In genomic region chr11:16258300-16258699, GRCm38 (mm10) we compare ENCODE assay signal across 11 mouse cellular contexts. TPM values are rescaled to one million over a fixed set of nuclear protein-coding genes. Genes with fewer than 3 reads are reported as not detected.
DNase-seq lines count a peak whose midpoint lies in the region; ATAC-seq lines count a peak whose summit lies in the region.
"Had no signal": no experiment of that assay in that cellular context is flagged by ENCODE, and none has a peak within 500 bp of the region (broad histone marks: within the 10 kb centered on the region; RNA-seq: fewer than 3 reads in every experiment).

No protein-coding gene starts in this region.

- peak; percentile 25 for ATAC-seq in frontal cortex, adult (ENCODE audit: low TSS enrichment)

- peaks cover 30% of the 10 kb centered on the region for H3K4me1 ChIP-seq in midbrain, embryonic 10.5 days

- peak overlapping the region; percentile 73 for H3K4me3 ChIP-seq in midbrain, embryonic 10.5 days

- no peaks in the 10 kb centered on the region for H3K9me3 ChIP-seq in midbrain, embryonic 10.5 days (replicated peaks)

- H3K27me3 ChIP-seq in midbrain, embryonic 10.5 days (ENCODE audit: low read depth, poor library complexity, severe bottlenecking): peaks cover 55% of the 10 kb centered on the region

- DNase-seq in frontal cortex, postnatal 25 days (ENCODE audit: low spot score in 2 of 2): no peak
- DNase-seq in frontal cortex, postnatal 10 days (ENCODE audit: low spot score in 2 of 2): peak; percentile 10 to 12
- peak; percentile 21 for DNase-seq in midbrain, embryonic 10.5 days (ENCODE audit: low spot score)
- peak; percentile 11 for DNase-seq in right cerebral cortex, postnatal 14 days
- DNase-seq in kidney, postnatal 36 days: no peak
- DNase-seq in urinary bladder, postnatal 14 days (ENCODE audit: low spot score): no peak
- no peak for DNase-seq in gastrocnemius, postnatal 10 days

- no peaks in the 10 kb centered on the region for H3K36me3 ChIP-seq in midbrain, embryonic 10.5 days

- H3K27ac ChIP-seq in midbrain, embryonic 10.5 days (replicated peaks): no peak overlapping the region
- H3K27ac ChIP-seq: kidney, postnatal 0 days had no signal

- WGBS in midbrain, embryonic 10.5 days: 48% methylated on average over 1 of the region's 1 CpGs

RNA-seq across cellular contexts. Expression of gene Vstm2a, which starts 0.8 kb away (rescaled TPM):
- polyA plus RNA-seq in midbrain, embryonic 10.5 days (2016; fragmentation: Nextera tagmentation; extraction: Ambion mirVana): 0.83 and 3.3 TPM in 2 replicates
- 1 to 10 TPM; 1.3 to 1.5 TPM for total RNA-seq in gastrocnemius, postnatal 10 days (2021)
- total RNA-seq: granulocyte monocyte progenitor cell, adult 5-6 weeks had no signal
- polyA plus RNA-seq: C2C12 had no signal

Comparison
In these comparisons a context has a peak if more than half of its experiments do, and no peak if none do; other contexts are left out.
1. DNase-seq: peak in frontal cortex, postnatal 10 days (2 of 2), midbrain, embryonic 10.5 days (single experiment) and right cerebral cortex, postnatal 14 days (single experiment); none in frontal cortex, postnatal 25 days (0 of 2), kidney, postnatal 36 days (0 of 2), urinary bladder, postnatal 14 days (single experiment) and gastrocnemius, postnatal 10 days (single experiment).